Mouse (Mus musculus) left cerebral cortex, adult 8-10 months (tissue): ENCODE measurements at regions not wholly inside any gene's neighbourhood (a gene's known extent, or its start where the extent isn't known, plus 50 kb on each side); places are given as distances from the start of the nearest gene placed in this dataset.
"Not testable (repeated sequence)": the region's sequence is repeated elsewhere in the genome, so short reads cannot be mapped to it uniquely, and the experiment has no call there.

Source experiments
- DNase-seq, 2 experiments: peaks; one replicate each; pipeline ENCODE4 v3.0.0; 2022; ENCODE audit warnings: low spot score in 2 of 2

DNA sequence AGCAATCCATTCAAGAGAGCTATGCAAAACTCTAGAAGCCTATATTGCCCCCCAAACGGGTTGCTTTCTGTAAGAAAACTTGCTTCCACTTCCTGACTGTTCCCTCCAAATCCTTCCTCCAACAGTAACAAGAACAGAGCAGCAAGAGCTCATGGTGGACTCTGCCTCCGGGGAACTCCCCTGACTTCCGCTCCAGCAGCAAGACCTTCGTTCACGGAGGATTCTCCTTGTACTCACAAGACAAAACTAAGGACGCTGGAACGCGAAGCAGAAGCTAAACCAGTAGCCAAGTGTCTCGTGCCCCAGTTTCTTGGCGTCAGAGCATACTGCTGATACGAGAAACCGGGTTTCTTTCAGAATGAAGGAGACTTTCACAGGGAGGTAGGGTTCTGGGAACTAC lies 50.7 kb downstream of the H2al2a start:
- no peak for DNase-seq

DNA sequence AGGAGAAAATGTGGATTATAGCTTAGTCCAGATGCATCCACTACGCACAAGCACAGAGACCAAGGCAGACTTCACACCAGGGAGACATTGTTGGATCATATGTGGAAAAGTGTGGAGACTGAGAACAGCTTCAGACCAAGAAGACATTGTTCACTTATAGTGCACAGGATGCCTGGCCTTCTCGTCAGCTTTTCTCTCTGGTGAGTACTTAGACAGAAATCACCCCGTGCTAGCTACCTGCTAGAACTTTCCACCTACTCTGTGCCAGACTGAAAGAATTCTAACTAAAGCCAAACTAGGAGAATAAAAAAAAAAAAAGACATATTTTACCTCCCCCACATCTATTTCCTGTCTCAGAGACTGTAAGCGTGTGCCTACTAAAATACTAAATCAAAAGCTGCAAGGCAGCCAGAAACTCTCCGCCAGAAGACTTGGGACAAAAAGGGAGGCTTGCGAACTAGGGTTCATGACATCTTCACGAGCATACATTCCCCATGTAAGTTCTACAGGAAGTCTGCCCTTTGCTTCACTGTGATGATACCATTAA lies 51.3 kb downstream of the H2al2a start:
- DNase-seq = no peak

DNA sequence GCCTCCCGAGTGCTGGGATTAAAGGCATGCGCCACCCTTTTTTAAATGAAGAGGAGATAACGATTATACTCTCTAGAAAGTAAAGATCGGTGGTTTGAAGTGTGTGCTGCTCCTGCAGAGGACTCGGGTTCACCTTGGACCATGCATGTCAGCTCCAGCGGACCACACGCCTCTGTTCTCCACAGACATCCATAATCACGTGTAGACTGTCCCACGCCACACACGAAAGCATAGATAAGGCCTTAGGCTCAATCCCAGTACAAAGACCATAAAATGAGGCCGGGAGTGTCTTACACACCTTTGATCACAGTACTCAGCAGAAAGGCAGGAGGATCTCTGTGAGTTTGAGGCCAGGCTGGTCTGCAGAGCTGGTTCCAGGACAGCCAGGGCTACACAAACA lies 53.3 kb downstream of the H2al2a start:
- no peak for DNase-seq

DNA sequence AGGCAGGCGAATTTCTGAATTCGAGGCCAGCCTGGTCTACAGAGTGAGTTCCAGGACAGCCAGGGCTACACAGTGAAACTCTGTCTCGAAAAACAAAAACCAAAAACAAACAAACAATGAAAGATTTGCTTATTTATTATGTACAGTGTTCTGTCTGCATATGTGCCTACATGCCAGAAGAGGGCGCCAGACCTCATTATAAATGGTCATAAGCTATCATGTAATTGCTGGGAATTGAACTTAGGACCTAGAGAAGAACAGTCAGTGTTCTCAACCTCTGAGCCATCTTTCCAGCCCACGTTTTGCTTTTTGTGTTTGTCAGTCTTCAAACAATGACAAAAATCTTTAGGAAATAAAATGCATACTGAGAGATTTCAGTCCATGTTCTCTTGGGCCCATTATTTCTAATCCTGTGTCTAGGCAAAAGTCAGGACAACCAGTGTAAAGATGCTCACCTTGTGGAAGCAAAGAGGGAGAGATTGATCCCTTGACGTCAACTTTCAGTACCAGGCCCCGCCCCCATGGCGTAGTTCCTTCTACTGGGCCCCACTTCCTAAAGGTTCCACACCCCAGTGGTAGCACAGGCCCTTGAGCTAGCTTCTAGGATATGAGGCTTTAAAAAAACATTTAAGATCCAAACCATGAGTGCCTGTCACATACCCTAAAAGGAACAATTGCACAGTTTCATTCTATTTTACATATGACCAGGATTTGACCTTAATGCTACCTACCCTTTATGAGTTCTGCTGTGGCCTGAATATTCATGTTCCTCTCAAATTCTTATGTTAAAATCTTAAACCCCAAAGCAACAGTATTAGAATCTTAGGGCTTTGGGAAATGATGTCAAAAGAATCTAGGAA lies 54.0 kb downstream of the H2al2a start:
- no peak for DNase-seq

DNA sequence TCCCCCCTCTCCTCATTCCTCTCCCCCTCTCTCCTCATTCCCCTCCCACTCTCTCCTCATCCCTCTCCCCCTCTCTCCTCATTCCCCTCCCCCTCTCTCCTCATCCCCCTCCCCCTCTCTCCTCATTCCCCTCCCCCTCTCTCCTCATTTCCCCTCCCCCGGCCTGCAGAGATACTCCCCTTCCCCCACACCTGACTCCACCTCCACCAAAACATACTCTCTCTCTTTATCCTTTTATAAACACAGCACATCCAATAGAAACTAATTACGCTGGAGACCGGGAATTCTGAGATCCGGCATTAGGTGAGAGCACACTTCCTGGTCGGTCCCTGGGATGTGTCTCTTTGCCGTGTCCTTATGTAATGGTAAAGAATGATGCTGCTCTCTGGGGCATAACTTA lies 54.8 kb downstream of the H2al2a start:
- no peak for DNase-seq

DNA sequence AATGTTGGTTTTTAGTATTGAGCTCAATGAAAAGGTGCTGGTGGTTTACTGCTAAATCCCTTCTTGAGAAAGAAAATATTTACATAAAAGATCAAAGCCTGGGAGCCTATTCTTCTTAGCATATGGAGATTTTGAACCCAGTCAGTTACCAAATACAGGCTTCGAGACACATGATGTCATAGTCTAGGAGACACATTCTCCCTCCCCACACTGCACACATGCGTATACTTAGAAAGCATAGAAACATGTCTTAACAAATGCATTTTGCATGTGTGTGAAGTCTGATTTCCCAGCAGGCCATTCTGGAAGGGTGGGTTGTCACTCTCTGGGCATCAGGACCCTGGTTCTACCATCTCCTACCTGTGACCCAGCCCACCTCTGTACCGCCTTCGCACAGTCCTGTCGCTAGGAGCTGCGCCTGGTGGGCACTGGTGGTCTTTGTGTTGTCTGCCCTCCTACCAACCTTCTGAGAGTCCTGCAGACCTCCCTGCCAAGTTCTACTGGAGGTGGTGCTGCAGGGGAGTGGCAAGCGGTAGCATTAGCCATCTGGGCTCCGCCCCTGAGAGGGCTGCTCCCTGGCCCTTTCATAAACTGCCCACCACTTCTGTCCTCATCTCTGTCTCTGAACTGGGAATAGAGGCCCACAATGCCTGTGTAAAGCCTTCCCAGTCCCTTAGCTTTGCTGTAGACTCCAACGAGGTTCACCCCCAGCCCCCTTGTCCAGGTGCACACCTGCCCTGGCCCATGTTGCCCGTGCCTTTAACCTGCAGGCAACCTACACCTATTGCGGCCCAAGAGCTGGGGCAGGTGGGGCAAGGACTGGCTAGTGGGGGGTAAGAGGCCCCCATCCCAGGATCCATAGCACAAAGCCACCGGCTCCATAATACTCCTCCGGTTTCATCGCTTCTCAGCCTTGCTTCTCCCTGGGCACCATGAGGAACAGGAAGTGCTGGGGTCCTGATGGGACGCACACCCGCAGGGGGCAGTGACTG lies 56.6 kb downstream of the H2al2a start:
- not testable (repeated sequence) for DNase-seq

DNA sequence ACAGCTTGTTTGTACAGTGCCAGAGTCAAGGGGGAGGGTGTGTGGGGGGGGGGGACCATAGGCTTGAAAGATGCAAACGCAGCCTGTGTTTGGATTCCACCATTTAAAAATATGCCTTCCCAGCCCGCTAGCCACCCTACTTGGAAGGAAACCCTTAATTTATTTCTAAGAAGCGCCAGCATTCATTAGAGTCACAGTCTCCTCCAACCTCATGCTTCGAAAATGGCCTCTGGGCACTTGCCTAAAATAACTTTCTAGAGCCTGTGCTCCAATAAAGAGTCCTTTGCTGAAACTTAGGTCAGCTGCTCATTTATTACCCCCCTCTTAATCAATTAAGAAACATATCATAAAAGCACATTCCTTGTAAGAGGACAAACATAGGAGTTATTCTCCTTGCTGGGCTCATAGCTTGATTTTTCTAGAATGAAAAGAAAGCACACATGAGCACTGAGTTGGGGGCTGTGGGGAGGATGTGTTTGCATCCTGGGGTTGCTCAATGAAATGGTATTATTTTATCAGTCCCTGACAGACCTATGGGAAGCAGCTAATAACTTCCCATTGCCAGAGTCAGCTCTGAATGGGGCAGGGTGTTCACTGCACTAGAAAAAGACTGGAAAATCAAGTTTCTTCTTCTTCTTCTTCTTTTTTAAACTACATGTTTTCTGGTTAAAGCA lies 57.4 kb downstream of the H2al2a start:
- no peak for DNase-seq

DNA sequence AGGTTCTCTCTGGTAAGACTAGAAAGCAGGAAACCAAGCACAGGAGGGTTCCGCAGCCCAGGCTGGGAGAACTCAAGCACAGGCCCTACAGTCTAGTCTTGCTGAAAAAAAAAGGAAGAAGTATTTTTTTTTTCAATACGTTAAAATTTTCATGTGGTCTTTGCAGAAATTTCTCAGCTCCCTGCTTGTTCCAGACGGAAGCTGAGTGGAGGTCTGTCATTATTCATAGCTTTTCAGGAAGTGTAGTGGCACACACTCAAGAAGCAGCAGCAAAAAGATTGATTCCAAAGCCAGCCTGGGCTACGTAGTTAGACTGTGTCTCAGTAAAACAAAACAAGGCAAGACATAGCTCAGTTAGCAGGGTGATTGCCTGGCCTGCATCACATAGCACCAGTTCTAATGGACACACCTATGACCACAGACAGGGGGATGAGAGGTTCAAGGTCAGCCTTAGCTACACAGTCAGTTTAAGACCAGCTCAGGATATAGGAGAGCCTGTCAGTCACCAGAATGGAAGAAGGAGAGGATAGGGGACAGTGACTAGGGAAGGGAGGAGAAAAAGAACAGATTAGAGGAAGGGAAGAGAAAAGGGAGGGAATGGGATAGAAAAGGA lies 60.1 kb downstream of the H2al2a start:
- DNase-seq = no peak

DNA sequence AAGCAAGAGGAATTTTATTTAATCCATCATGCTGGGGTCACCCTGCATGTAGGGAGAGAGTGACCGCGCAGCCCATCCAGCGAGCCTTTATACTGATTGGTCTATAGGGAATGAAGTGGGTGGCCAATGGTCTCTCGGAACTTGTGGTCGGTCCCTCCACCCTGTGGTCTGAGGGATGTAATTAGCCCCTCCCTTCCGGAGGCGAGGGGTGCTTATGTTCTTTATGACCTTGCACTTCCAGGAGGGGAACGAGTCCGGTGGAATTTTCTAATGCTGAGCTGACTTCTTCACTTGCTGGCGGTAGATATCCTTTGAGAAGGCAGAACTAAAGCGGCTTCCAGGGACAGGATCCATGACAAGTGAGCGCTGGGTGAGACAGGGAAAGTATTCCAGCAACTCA lies 60.8 kb downstream of the H2al2a start:
- DNase-seq = no peak

DNA sequence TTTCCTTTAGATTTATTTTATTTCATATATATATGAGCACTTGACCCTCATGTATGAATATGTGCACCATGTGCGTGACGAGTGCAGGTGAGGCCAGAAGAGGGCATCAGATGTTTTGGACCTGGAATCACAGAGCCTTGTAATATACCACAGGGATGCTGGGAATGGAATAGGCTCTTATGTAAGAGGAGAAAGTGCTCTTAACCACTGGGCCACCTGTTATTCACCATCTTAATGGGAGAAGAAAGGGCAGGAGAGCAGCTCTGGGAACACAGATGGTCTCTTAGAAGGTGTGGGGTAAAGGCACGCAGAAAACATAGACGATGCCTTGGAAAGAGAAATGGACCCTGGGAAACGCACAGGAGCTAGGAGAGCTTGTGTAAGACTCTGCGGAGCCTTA lies 61.3 kb downstream of the H2al2a start:
- DNase-seq = no peak

DNA sequence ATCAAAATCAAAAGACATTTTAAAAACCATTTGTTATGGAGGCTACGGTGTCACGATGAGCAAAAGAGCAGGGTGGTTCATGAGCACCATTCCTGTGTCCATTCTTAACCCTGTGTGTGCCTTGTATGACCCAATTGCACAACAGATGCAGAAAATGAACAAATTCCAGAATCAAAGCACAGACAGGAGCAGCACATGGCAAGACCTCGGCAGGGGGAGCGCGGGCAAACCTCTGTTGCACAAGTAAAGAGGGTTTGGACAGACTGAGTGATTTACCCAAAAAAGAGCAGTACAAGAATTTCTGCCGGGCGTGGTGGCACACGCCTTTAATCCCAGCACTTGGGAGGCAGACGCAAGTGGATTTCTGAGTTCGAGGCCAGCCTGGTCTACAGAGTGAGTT lies 62.1 kb downstream of the H2al2a start:
- DNase-seq = no peak

DNA sequence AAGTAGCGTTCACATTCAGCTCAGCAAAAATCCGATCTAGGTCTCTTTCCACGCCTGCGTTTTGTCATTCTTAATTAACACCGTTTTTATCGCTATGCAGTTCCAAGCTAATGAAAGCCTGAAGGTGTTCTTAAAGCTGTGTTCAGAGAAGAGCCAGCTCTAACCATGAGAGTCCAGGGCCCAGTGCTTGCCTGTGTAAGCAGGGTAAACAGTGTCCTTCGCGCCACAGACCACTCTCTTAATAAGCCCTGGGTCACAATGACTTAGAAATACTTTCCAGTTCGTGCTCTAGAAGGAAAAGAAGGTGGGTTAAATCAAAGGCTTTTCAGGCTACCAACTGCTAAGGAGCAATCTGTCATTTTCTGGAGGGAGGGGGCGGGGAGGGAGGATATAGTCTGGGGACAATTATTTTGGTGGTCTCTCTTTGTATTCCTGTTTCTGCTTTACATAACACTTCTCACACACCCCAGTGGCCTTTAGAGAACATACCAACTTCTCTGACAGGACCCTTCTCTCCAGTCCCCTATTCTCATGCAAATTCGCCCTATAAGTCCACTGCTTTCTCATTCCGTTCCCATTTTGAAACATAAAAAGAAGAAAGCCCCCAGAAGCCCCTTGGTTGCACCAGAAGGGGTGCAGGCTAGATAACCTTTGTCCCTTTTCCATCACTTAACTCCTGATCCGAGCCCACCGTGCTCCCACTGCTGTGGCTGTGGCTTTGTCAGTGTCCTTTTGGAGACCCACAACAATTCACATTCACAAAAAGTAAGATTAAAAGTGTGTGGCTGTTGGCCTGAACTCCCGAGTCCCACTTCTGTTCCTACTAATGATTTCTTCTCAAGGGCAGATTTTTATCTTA lies 63.6 kb downstream of the H2al2a start:
- no peak for DNase-seq

DNA sequence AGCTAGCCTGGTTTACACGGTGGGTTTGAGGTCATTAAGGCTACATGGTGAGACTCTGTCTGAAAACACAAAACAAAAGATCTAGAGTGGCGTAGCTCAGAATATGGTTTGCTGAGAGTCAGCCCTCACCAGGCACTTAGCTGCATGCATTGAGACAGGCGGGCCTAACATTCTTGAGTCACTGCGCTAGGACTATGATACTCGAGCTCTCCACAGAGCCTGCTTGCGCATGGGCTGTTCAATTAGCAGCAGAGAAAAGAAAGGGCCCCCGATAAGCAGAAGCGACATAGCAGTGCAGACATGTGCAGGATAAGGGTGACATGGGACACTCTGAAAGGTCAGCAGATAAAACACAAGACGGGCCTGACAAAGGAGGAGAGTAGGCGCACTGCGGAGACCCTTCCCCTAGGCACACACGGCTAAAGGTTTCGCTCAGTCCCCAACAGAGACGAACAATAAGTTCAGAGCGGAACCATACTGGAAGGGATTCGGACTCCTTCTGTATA lies 64.3 kb downstream of the H2al2a start:
- no peak for DNase-seq

DNA sequence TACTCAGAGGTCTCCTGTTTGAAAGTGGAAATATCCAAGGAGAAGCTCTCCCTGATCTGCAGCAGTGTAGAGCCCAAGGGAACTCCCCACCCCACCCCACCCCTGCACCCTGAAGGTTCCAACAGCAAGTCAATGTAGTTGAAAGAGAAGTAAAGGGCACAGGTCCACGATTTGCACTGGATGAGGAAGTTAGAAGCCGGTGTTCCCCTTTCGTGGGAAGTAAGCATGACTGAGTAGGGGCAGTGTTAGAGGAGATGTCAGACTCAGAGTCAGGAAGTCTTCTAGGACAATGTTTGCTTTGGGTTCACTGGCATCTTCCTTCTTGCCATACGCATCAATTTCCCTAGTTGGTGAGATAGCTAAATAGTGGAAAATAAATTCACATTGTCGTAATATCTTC lies 64.9 kb downstream of the H2al2a start:
- DNase-seq = no peak

DNA sequence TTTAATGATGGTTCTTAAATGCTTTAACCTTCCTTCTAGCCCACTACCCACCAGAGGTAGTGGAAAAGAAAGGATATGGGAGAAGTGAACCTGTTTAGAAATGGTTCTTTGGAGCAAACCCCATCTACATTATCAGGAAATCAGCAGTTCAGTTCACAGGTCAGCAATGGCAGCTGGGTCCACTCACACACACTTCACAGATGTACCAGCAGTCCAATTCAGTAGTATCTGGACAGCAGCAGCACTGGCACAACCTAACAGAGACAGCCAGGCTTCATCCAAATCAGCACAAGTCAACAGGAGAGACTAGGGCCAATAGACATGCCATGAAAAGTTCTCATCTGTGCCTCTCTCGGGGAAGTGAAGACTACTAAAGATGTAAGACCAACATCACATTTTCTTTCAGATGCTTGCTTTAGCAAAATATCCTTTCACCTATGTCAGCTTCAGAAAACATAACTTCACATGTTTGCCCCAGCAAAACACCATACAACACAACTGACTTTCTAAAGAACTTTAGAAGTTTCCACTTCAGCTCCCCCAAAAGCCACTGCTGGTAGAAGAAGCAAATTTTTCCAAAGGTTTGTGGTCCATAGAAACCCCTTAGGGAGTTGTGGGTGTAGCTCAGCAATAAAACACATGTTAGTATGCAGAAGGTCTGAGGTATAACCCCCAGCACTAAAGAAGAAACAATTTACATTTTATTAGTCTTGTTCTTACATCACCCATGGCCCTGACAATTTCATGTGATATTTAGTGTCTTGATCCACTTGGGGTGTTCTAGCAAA lies 77.7 kb downstream of the H2al2a start:
- no peak for DNase-seq

DNA sequence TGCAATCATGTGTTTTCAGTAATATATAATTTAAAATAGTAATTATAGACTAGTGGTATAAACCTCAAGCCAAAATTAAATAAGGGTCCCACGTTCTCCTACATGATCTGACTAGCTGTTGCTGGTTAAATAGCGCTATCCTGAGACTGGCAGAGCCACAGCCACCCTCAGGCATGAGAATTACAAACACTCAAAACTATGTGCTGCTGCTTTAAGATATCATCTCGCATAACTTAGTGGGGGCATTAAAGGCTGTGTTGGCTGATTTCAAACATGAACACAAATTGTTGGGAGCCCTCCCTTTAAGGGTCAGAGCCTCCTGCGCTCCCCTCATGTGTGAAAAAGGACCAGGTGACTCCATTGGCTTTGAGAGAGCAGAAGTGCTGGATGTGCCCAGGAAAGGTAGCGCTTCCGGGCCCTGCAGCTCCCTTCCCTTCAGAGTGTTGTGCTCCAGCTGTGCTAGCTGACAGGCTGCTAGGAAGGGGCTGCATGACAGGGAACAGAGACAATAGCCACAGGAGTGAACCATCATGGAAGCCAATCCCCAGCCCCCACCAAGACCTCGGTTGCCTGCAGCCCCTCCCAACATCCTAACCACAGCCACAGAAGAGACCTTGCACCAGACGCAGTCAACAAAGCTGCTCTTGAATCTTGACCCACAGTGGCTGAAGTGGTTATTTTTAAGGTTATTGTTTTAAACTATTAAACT lies 79.4 kb downstream of the H2al2a start:
- DNase-seq = no peak

DNA sequence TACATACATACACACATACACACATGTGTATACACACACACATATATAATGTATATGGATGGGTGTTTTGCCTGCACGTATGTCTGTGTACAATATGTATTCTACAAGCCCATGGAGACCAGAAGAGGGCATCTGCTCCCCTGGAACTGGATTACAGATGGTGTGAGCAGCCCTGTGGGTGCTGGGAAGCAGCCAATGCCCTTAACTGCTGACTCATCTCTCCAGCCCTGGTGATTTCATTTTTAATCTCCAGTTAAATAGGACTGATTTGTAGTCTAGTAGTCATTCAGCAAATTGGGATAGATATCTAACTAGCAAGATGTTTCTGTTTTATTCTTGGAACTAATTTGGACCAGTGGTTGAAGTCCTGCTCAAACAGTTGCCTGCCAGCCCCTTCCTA lies 94.1 kb downstream of the H2al2a start:
- no peak for DNase-seq

DNA sequence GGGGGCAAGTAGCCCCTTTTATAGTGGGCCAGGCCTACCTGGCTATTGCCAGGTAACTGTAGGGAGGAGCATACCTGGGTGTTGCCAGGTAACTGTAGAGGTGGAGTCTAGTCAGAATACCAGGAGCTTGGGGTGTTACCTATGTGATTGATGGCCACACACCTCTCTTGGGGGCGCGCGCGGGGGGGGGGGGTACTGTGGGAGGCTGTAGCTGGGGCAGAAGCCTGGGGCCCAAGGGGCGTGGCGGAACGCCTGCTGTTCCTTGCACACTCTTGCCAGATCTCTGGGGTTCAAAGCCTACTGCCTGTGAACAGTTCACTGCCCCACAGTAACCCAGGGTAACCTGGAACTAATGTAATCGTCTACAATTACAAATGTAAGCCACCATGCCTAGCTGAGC lies 96.6 kb downstream of the H2al2a start:
- no peak for DNase-seq

DNA sequence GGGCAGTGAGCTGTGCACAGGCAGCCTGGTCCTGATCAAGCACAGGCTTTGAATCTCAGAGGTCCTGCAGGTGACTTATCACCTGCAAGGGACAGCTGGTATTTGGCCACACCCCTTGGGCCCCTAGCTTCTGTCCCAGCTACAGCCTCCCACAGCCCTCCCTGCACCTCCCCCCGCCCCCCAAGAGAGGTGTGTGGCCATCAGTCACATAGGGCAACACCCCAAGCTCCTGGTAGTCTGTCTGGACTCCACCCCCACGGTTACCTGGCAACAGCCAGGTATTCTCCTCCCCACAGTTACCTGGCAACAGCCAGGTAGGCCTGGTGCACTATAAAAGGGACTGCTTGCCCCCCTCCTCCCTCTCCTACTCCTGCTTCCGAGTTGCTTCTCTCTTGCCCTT lies 98.0 kb downstream of the H2al2a start:
- DNase-seq = no peak
